Mouse (Mus musculus): ENCODE data around the gene Mettl8.
A peak's percentile ranks its signal among the peaks of the same experiment; 100 is the strongest.

Mettl8 gene

DNA sequence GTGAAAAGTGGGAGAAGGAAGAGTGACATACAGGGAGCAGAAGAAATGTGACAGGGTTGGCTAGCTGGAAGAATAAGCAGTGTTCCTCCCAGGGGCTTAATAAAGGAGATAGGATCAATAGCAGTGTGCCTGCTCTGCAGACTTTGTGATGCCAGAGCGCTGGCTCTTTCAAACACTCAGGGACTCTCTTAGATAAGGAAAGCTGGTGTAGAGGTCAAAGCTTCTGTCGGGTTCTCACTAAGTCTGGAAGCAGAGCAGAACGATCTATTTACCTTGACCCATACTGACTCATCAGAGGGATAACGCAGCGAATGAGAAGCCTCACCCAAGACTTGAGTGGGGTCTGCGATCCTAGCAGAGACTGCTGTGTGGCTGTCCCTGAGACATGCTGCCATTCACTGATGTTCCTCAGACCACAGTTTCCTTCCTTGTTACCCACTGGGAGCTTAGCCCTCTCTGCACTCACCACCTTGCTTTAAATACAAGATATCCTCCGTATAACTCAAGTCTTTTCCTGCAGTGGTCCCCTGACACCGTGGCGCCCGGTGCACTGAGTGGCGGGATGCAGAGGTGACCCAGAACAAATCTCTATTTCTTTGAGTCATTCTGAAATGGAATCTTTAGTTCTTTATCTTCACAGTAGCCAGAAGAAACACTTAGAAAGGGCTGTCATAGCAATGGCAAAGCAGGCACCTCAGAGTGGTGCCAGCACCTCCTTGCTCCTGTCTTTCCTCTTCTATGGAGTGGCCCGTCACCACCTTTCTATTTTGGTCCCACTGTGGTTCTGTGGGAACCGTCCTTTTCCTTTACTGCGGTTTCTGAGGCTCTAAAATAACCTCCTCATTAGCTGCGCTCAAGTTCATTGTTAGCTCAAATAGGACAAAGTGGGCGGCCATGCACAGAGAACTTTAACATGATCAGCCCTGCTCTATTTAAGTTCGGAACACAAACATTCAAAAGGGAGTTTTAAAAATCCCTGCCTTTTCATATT is 65.9 kb downstream of the Mettl8 start:
- peak; percentile 42 for DNase-seq (ENCODE audit: low read depth, low spot score)

- DNase-seq (ENCODE audit: low read depth, low spot score), result peak; percentile 63
Observed at GRCm38 (mm10) chr2:70978271-70978670, 77.1 kb downstream of the Mettl8 start.

DNA sequence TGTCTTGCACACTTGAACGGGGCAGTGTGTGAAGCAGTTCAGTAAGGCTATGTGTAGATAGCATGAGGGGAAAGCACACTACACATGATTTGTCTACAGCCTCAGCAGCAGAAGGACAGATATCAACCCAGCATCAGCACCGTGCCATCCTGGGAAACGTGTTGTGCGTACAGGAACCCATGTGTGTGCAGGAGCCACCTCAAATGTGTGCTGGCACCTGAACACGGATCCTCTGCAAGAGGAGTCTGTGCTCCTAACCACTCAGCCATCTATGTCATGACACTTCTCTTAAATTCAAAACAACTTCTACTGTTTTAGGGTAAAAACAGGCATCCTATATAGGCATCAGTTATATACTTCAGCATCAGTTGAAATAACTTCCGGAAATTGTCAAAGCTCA is 80.6 kb downstream of the Mettl8 start:
- DNase-seq (ENCODE audit: low read depth, low spot score), result no peak

GRCm38 (mm10) chr2:70972795-70973518 is 82.4 kb downstream of the Mettl8 start:
- peak; percentile 10 for DNase-seq (ENCODE audit: low read depth, low spot score)

DNA sequence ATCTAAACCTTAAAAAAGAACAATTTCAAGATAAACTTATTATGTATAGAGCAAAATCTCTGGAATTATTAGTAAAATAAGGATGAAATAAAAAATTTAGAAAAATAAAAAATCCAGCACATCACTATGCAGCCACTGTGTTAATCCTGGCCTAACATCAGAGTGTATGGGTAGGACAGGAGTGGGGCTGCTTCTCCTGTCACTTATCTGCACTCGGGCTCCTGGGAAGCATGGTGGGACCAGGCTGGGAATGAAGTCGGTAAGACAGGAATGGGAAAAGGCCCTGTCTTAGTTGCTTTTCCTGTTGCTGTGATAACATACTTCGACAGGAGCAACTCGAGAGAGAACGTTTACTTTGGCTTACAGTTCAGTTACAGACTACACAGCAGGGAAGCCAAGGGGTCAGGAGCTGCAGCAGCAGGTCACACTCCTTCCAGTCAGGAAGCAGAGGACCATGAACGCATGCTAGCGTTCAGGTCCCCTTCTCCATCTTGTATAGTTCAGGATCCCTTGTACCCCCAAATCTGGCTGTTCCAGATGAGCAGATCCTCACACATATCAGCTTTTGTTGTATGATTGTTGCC is 85.1 kb downstream of the Mettl8 start:
- no peak for DNase-seq (ENCODE audit: low read depth, low spot score)

GRCm38 (mm10) chr2:70968305-70968704 is 87.1 kb downstream of the Mettl8 start:
- DNase-seq (ENCODE audit: low read depth, low spot score), result no peak

DNA sequence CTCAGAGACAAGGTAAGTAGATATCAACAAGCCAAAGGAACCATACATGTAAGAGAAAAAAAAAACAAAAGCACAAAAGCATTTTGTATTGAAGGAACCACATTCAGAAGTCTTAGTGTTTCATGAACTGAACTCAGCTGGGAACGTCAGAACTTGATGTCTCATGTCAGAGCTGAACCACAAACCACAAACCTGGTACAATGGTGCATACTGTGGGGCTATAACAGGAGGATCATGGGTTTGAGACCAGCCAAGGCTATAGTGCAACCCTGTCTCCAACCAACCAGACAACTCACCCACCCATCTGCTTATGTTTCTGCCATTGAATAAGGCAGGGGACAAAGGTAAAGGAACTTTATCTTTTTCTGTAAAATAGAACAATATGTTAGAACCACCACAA is 88.2 kb downstream of the Mettl8 start:
- no peak for DNase-seq (ENCODE audit: low read depth, low spot score)

DNA sequence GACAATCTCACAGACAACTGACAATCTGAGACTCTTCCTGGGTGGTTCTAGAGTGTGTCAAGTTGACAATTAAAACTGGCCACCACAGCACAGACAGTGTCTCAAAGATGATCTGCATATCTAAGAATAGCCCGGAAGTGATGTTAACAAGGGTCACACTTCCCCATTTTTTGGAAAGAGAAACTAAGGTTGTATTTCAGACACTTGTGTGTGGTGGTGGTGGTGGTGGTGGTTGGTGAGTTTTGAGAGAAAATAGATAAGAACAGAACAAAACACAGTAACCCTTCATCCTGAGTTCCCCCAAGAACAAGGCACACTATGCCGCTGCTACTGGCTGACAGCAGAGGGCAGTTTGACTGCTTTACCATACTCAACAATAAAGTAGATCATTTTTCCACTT is 90.6 kb downstream of the Mettl8 start:
- DNase-seq (ENCODE audit: low read depth, low spot score), result no peak

DNA sequence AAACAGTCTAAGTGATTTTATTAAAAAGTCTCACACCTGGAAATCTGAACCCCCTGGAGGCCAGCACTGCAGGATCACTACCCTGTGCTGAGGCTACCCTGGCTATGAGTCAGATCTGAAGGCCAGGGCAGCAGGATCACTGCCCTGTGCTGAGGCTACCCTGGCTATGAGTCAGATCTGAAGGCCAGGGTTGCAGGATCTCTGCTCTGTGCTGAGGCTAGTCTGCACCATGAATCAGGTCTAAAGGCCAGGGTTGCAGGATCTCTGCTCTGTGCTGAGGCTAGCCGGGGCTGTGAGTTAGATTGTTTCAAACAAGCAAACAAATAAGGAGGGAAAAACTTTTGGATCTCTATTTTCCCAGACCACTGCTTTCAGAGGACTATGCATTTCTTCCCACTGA is 92.5 kb downstream of the Mettl8 start:
- no peak for DNase-seq (ENCODE audit: low read depth, low spot score)

- DNase-seq (ENCODE audit: low read depth, low spot score), result peak; percentile 56
Observed at GRCm38 (mm10) chr2:70961086-70961941, 94.1 kb downstream of the Mettl8 start.

DNA sequence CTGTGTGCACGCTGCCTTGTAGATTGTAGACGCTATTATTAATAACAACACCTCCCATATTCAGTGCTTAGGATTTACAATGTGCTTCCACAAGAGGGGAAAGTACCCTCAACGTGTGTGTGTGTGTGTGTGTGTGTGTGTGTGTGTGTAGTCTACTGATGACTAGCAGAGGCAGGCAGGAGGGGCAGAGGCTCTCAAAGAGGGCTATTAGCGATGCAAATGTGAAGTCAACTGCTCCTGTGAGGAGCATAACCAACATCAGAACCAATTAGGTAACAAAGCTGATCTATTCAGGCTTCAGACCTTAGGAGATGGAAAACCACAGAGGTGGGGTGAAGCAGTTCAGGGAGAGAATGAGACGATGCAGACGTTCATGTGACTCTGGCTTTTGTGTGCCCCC is 95.3 kb downstream of the Mettl8 start:
- DNase-seq (ENCODE audit: low read depth, low spot score), result no peak

GRCm38 (mm10) chr2:70959337-70959736 is 96.0 kb downstream of the Mettl8 start:
- DNase-seq (ENCODE audit: low read depth, low spot score), result no peak

DNA sequence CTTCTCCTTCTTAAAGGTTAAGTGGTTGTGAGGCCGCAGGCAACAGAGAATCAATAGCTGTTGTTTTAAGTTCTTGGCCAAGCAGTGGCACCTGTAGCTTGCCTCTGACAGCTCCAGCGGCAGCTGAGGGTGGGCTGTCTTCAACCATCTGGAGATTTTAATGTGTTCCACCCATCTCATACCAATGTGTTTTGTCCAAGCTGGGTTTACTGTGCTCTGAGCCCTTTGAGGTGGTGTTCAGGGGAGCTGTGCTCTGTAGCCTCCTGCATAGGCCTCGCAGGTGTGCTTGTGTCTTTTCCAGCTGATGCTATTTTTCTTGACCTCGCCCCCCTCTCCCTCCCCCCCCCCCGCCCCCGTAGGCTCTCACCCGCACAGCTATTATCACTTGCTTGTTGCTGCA is 96.8 kb downstream of the Mettl8 start:
- DNase-seq (ENCODE audit: low read depth, low spot score), result no peak

GRCm38 (mm10) chr2:70953616-70954015 is 101.8 kb downstream of the Mettl8 start:
- no peak for DNase-seq (ENCODE audit: low read depth, low spot score)

DNA sequence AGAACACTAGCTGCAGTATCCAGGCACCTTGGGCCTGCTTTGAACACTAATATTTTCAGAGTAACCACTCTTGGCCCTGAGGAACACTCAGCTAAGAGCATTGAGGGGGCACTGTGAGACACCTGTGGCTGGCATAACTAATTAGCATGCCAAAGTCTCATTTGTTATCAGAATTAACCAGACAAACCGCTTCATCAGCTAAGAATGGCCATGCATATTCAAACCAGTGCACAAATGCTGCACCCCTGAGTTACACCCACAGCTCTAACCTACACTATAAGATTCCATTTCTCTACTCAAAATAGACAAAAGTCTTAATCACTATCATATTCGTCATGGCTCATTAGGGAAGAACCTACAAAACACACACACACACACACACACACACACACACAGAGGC is 103.4 kb downstream of the Mettl8 start:
- DNase-seq (ENCODE audit: low read depth, low spot score), result no peak

- no peak for DNase-seq (ENCODE audit: low read depth, low spot score)
Observed at GRCm38 (mm10) chr2:70944511-70945305, 110.7 kb downstream of the Mettl8 start.

GRCm38 (mm10) chr2:70940826-70941225 is 114.6 kb downstream of the Mettl8 start:
- no peak for DNase-seq (ENCODE audit: low read depth, low spot score)

DNA sequence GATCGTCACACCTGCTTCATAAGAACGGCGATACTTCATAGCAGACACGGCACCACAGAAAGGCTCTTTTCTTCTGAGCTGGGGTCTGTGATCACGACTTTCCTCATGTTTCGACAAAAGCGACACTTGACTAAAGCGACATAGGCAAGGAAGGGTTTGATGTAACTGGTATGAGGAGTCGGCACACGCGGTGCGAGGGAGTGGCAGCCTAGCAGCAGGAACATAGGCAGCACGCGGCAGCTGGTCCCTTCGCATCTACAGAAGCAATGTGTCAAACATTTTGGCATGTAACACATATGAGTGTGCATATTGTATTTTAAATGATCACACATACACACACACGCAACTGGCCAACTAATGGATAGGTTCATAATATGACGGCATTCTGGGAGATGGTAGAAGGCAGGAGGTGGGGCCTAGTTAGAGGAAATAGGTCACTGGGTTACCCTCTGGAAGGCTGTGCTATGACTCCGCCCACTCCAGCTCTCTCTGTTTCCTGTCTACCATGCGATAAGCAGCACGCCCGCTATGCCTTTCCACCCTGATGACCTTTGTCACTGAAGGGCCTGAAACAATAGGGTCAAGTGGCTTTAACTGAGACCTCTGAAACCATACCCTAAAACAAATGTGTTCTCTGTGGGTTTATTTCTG is 116.4 kb downstream of the Mettl8 start:
- peak; percentile 43 for DNase-seq (ENCODE audit: low read depth, low spot score)

DNA sequence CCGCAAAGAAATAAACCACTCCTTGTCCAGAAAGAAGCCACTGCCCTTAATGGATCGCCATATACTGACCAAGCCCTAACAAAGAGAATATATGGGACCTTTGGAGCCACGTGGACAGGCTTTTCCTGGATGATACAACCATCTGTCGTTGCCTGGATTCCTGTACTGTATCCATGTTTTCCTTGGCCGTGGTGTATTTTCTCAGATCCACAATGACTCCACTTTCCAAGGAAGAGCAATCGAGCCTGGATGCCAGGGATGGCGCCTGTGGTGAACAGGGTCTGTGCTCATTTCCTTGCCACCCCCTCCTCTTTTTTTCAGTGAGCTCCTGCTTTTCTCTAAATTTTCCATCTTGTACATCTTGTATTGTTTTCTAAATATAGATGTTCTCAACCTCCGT is 120.6 kb downstream of the Mettl8 start:
- DNase-seq (ENCODE audit: low read depth, low spot score), result peak; percentile 35

DNA sequence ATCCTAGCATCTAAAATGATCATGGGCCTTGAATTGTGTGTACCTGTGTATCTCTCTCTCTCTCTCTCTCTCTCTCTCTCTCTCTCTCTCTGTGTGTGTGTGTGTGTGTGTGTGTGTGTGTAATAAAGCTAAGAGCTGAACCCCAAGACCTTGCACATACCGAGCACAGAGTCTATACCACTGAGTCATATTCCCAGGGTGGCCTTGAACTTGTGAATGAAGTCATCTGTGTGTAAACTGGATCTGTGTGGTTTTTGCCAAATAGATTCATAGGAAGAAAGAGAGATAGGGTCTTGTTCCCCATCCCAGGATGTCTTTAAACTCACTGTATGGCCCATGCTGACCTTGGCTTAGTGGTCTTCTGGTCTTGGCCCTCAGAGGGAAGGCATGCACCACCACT is 121.9 kb downstream of the Mettl8 start:
- no peak for DNase-seq (ENCODE audit: low read depth, low spot score)
